Mouse (Mus musculus): ENCODE data around the gene Sycn.
A peak's percentile ranks its signal among the peaks of the same experiment; 100 is the strongest.
"Not testable (repeated sequence)": the region's sequence is repeated elsewhere in the genome, so short reads cannot be mapped to it uniquely, and the experiment has no call there.

Gene Sycn

GRCm38 (mm10) chr7:28540526-28540925 is at the start of gene Sycn:
Gene Sycn (plus strand): TSS chr7:28540885.
- no peak for DNase-seq (ENCODE audit: low read depth, low spot score)

- DNase-seq (ENCODE audit: low read depth, low spot score) = peak; percentile 74
These were observed 49.8 kb upstream of the Sycn start for GRCm38 (mm10) chr7:28490903-28491302.

GRCm38 (mm10) chr7:28492310-28492709 is 48.4 kb upstream of the Sycn start:
- DNase-seq (ENCODE audit: low read depth, low spot score) = peak; percentile 95

GRCm38 (mm10) chr7:28495426-28495825 is 45.3 kb upstream of the Sycn start:
- no peak for DNase-seq (ENCODE audit: low read depth, low spot score)

GRCm38 (mm10) chr7:28505585-28505984 is 35.1 kb upstream of the Sycn start:
- DNase-seq (ENCODE audit: low read depth, low spot score) = peak; percentile 46

- DNase-seq (ENCODE audit: low read depth, low spot score) = not testable (repeated sequence)
These were observed 31.6 kb upstream of the Sycn start for GRCm38 (mm10) chr7:28509121-28509520.

- DNase-seq (ENCODE audit: low read depth, low spot score) = not testable (repeated sequence)
These were observed 30.2 kb upstream of the Sycn start, which contains the start of gene Ifnl2 for GRCm38 (mm10) chr7:28510405-28510974. Gene Ifnl2 (minus strand): TSS chr7:28510455.

GRCm38 (mm10) chr7:28511441-28511840 is 29.2 kb upstream of the Sycn start:
- DNase-seq (ENCODE audit: low read depth, low spot score) = no peak

- not testable (repeated sequence) for DNase-seq (ENCODE audit: low read depth, low spot score)
These were observed 18.1 kb upstream of the Sycn start, which contains the start of gene Ifnl3 for GRCm38 (mm10) chr7:28522536-28522935. Gene Ifnl3 (plus strand): TSS chr7:28522836.

- DNase-seq (ENCODE audit: low read depth, low spot score) = peak; percentile 95
These were observed 12.6 kb upstream of the Sycn start for GRCm38 (mm10) chr7:28527922-28528719.

GRCm38 (mm10) chr7:28532005-28532404 is 8.7 kb upstream of the Sycn start:
- DNase-seq (ENCODE audit: low read depth, low spot score) = no peak

GRCm38 (mm10) chr7:28538886-28539285 is 1.8 kb upstream of the Sycn start:
- not testable (repeated sequence) for DNase-seq (ENCODE audit: low read depth, low spot score)

GRCm38 (mm10) chr7:28544051-28544601 is 3.4 kb downstream of the Sycn start:
- no peak for DNase-seq (ENCODE audit: low read depth, low spot score)

- peak; percentile 69 for DNase-seq (ENCODE audit: low read depth, low spot score)
These were observed 4.6 kb downstream of the Sycn start for GRCm38 (mm10) chr7:28545048-28545890.

- DNase-seq (ENCODE audit: low read depth, low spot score) = no peak
These were observed 5.2 kb downstream of the Sycn start for GRCm38 (mm10) chr7:28545891-28546210.

GRCm38 (mm10) chr7:28546649-28547048 is 6.0 kb downstream of the Sycn start:
- DNase-seq (ENCODE audit: low read depth, low spot score) = no peak

GRCm38 (mm10) chr7:28547154-28547553 is 6.5 kb downstream of the Sycn start, which contains the start of gene Nccrp1:
Gene Nccrp1 (minus strand): TSS chr7:28547254.
- no peak for DNase-seq (ENCODE audit: low read depth, low spot score)

GRCm38 (mm10) chr7:28547628-28548027 is 6.9 kb downstream of the Sycn start:
- DNase-seq (ENCODE audit: low read depth, low spot score) = no peak

- DNase-seq (ENCODE audit: low read depth, low spot score) = no peak
These were observed 12.4 kb downstream of the Sycn start for GRCm38 (mm10) chr7:28553076-28553475.

- peak; percentile 63 for DNase-seq (ENCODE audit: low read depth, low spot score)
These were observed 15.4 kb downstream of the Sycn start for GRCm38 (mm10) chr7:28555939-28556535.

- DNase-seq (ENCODE audit: low read depth, low spot score) = no peak
These were observed 16.4 kb downstream of the Sycn start for GRCm38 (mm10) chr7:28557069-28557468.
